Mouse (Mus musculus) CD8-positive naive resting alpha-beta T cell, adult 2 months (primary cell): ENCODE data around the gene Gzmg.
"Not testable (repeated sequence)": the region's sequence is repeated elsewhere in the genome, so short reads cannot be mapped to it uniquely, and the experiment has no call there.

Experiments used
- DNase-seq, 2 experiments: peaks; one replicate each; pipeline ENCODE4 v3.0.0; 2022; ENCODE audit warnings: low read depth in 2 of 2, low spot score in 2 of 2

The Gzmg gene

GRCm38 (mm10) chr14:56159479-56159878, at the start of gene Gzmg:
TSS of gene Gzmg (minus strand) at chr14:56159579.
- not testable (repeated sequence) for DNase-seq

GRCm38 (mm10) chr14:56205613-56206012, 46.2 kb upstream of the Gzmg start:
- no peak for DNase-seq

- DNase-seq: peak in 1 of 2 experiments; percentile 45
Observed at GRCm38 (mm10) chr14:56205021-56205420, 45.6 kb upstream of the Gzmg start.

GRCm38 (mm10) chr14:56203975-56204374, 44.6 kb upstream of the Gzmg start:
- DNase-seq: peak; percentile 66 to 74

- no peak for DNase-seq
Observed at GRCm38 (mm10) chr14:56186946-56187345, 27.6 kb upstream of the Gzmg start.

- no peak for DNase-seq
Observed at GRCm38 (mm10) chr14:56186521-56186920, 27.1 kb upstream of the Gzmg start.

- DNase-seq: peak; percentile 14 to 37
Observed at GRCm38 (mm10) chr14:56177651-56178050, 18.3 kb upstream of the Gzmg start.

GRCm38 (mm10) chr14:56174499-56174898, 15.1 kb upstream of the Gzmg start, which contains the start of gene Gzmn:
TSS of gene Gzmn (minus strand) at chr14:56174599.
- DNase-seq: no peak

GRCm38 (mm10) chr14:56173396-56173795, 14.0 kb upstream of the Gzmg start:
- DNase-seq: no peak

- no peak for DNase-seq
Observed at GRCm38 (mm10) chr14:56172744-56173143, 13.4 kb upstream of the Gzmg start.

- DNase-seq: no peak
Observed at GRCm38 (mm10) chr14:56168009-56168408, 8.6 kb upstream of the Gzmg start.

- no peak for DNase-seq
Observed at GRCm38 (mm10) chr14:56162109-56162508, 2.7 kb upstream of the Gzmg start.

- no peak for DNase-seq
Observed at GRCm38 (mm10) chr14:56155340-56155739, 4.0 kb downstream of the Gzmg start.

GRCm38 (mm10) chr14:56133675-56134074, 25.7 kb downstream of the Gzmg start:
- not testable (repeated sequence) for DNase-seq

GRCm38 (mm10) chr14:56132508-56132907, 26.9 kb downstream of the Gzmg start, which contains the start of gene Gzmd:
TSS of gene Gzmd (minus strand) at chr14:56132608.
- not testable (repeated sequence) for DNase-seq

- no peak for DNase-seq
Observed at GRCm38 (mm10) chr14:56128341-56128740, 31.0 kb downstream of the Gzmg start.

- no peak for DNase-seq
Observed at GRCm38 (mm10) chr14:56123516-56123915, 35.9 kb downstream of the Gzmg start.

- DNase-seq: no peak
Observed at GRCm38 (mm10) chr14:56120525-56120924, 38.9 kb downstream of the Gzmg start, which contains the start of gene Gzme. TSS of gene Gzme (minus strand) at chr14:56120625.

GRCm38 (mm10) chr14:56115531-56116310, 43.7 kb downstream of the Gzmg start:
- not testable (repeated sequence) for DNase-seq
